Mouse (Mus musculus) limb, embryonic 15.5 days (tissue): ENCODE results near the gene Pigl. TPM values are rescaled to one million over a fixed set of nuclear protein-coding genes. Genes with fewer than 3 reads are reported as not detected.
"Not testable (repeated sequence)": the region's sequence is repeated elsewhere in the genome, so short reads cannot be mapped to it uniquely, and the experiment has no call there.

Source experiments
- ATAC-seq: fragments of 200-750 bp; cut with Nextera tagmentation; 2 replicates; pipeline ENCODE4 v1.8.0; 2017; ENCODE audit warnings: low read depth, moderate TSS enrichment; ENCODE audit not compliant: insufficient number of reproducible peaks, low FRiP score, low TSS enrichment
- H3K27ac ChIP-seq: fragments of 300-500 bp; sonication (generic); 2 replicates; pipeline ENCODE4 v1.5.1; 2015; ENCODE audit warnings: moderate library complexity, mild to moderate bottlenecking, inconsistent platforms
- H3K27me3 ChIP-seq: fragments of 300-500 bp; sonication (generic); 2 replicates; pipeline ENCODE4 v1.6.1; 2015; ENCODE audit warnings: inconsistent platforms
- H3K36me3 ChIP-seq: fragments of 300-500 bp; sonication (generic); 2 replicates; pipeline ENCODE4 v1.6.1; 2015; ENCODE audit warnings: inconsistent platforms
- H3K4me1 ChIP-seq: fragments of 300-500 bp; sonication (generic); 2 replicates; pipeline ENCODE4 v1.6.1; 2015; ENCODE audit warnings: inconsistent platforms
- H3K4me2 ChIP-seq: fragments of 300-500 bp; sonication (generic); 2 replicates; pipeline ENCODE4 v1.6.1; 2015; ENCODE audit warnings: mild to moderate bottlenecking, inconsistent platforms
- H3K4me3 ChIP-seq: fragments of 300-500 bp; sonication (generic); 2 replicates; pipeline ENCODE4 v1.5.1; 2015; ENCODE audit warnings: mild to moderate bottlenecking, inconsistent platforms
- H3K9ac ChIP-seq: fragments of 300-500 bp; sonication (generic); 2 replicates; pipeline ENCODE4 v1.6.1; 2015; ENCODE audit warnings: inconsistent platforms
- H3K9me3 ChIP-seq: fragments of 300-500 bp; sonication (generic); 2 replicates; pipeline ENCODE4 v1.6.1; 2016; ENCODE audit warnings: inconsistent platforms
- WGBS: fragments of 180-500 bp; shearing (Covaris S2); methylation state at CpG from one replicate; pipeline ENCODE4 v1.1.7; 2015; 5-methylcytosine and 5-hydroxymethylcytosine counted together
- polyA plus RNA-seq: library from polyadenylated mRNA; unstranded; fragments of >200 nt; fragmentation: Nextera tagmentation; extraction: Ambion mirVana; gene quantifications from 2 replicates; pipeline ENCODE4 v1.2.1, GENCODE M21; 2015

Pigl gene
- polyA plus RNA-seq, 1 experiment from 2014 or later: 7.3 TPM

DNA sequence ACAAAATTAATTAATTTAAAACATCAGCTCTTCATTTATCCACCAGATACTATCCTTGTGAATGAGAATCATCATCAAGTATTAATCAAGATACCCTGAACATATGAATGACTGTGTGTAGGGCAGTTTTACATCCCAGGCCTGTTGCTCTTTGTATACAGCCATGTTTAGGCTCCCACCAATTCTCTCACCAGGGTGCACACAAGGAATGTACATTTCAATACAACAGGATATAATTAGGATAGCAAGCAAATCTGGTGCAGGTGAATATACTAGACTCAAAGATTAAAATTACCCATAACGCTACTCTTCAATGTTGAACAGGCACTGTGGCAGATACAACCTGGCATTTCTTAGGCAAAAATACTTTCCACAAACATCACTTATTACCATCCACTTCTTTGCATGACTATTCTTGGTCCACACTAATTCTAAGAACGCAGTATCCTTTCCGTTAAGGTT is 2.2 kb upstream of the Pigl start:
- 7% methylated on average over 3 of the region's 3 CpGs for WGBS
- H3K4me2 ChIP-seq: peak overlapping the region; percentile 62
- H3K4me1 ChIP-seq: peaks cover 14% of the 10 kb centered on the region
- H3K9ac ChIP-seq: 0 out of 2 replicates have a peak overlapping the region, but pooled peaks have one; percentile 20
- no peaks in the 10 kb centered on the region for H3K9me3 ChIP-seq
- H3K27me3 ChIP-seq: no peaks in the 10 kb centered on the region
- ATAC-seq: no peak
- no peak overlapping the region for H3K27ac ChIP-seq
- peak overlapping the region; percentile 92 for H3K4me3 ChIP-seq
- 0 out of 2 replicates have a peak, but pooled peaks cover 3% of the 10 kb centered on the region for H3K36me3 ChIP-seq

DNA sequence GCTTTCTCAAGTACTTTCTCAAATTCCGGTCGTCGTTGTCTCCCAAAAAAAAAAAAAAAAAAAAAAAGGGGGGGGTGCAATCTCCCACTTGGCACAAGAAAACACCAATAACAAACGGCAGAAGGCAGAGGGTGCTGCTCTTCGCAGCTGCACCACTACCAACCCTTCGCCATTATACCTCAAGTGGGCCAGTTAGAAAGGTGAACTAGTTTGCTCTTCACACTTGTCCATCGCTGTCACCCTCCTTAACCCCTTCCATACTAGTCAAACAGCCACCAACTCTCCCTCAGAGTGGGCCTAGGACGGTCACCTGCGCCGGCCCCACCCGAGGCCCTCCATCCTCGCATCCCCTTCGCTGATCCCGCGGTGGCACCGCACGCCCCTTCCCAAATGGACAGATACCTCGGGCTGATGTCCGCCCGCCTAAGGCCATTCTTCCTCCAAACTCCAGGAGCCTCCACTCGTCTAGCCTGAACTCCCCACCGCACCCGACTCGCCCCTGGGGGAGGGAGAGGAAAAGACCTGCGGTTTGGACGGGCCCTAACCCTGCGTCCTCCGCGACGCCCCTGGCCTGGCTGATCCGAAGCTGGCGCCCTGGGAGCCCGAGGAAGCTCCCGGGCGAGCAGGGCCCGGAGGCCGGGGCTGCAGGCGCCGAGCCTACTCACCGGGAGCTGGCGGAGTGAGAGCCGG is 1.6 kb upstream of the Pigl start:
- ATAC-seq: peak; percentile 63
- peak overlapping the region; percentile 92 for H3K4me3 ChIP-seq
- peak overlapping the region; percentile 99 for H3K9ac ChIP-seq
- H3K4me2 ChIP-seq: peak overlapping the region; percentile 62
- peaks cover 14% of the 10 kb centered on the region for H3K4me1 ChIP-seq
- H3K27me3 ChIP-seq: no peaks in the 10 kb centered on the region
- H3K36me3 ChIP-seq: 0 out of 2 replicates have a peak, but pooled peaks cover 3% of the 10 kb centered on the region
- no peaks in the 10 kb centered on the region for H3K9me3 ChIP-seq
- H3K27ac ChIP-seq: peak overlapping the region; percentile 97
- under 1% methylated on average over 40 of the region's 42 CpGs for WGBS

DNA sequence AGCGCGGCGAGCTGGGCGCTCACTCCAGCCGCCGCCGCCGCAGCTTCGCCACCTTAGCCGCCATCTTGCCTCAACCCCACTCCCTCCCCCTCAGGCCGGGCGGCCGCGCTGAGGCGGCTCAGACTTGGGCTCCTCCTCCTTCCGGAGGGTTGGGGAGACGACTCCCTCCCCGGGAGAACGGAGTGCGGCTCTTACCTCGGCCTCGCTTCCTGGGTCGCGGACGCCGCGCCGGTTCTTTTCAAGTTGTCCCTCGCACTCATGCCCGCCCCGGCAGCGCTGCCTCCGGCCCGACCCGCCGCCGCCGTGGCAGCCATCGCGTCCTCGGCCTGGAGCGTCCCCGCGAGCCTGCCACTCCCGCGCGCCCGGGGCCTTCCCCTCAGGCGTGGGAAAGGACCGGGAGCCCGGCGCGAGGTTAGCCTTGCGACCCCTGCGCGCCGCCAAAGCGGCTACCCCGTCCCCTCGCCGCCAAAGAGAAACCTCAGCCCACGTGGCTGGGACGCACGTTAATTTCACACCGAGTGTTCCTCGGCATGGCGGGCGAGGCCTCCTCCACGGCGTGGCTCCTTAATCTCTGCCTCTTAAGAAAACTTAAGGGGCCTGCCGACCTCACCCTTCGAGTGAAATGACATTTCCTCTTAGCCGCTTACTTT is 894 bp upstream of the Pigl start:
- Histone ChIP-seq H3K36me3 (0 out of 2 replicates have a peak, but pooled peaks cover 3% of the 10 kb centered on the region), H3K4me1 (peaks cover 14% of the 10 kb centered on the region), H3K9me3 (no peaks in the 10 kb centered on the region), H3K9ac (peak overlapping the region; percentile 99), H3K4me3 (peak overlapping the region; percentile 92), H3K4me2 (peak overlapping the region; percentile 62), H3K27me3 (no peaks in the 10 kb centered on the region), H3K27ac (peak overlapping the region; percentile 97)
- under 1% methylated on average over 43 of the region's 73 CpGs for WGBS
- peak; percentile 93 for ATAC-seq

DNA sequence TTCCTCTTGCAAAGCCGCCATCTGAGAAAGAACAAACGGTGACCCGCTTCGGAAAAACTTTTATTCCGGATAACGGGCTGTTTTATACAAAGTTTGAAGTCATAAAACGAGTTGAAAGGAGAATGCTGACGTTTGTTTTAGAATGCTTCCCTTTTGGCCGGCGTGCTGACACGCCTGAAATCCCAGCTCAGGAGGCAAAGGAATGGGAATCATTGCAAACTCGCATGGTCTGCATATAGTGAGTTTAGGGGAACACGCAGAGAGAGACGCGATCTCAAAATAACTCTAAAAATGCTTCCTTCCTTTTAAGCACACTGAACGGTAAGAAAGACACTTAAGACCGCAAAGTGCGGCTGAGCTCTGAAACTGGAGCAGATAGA is 379 bp upstream of the Pigl start:
- Histone ChIP-seq H3K4me2 (peak overlapping the region; percentile 62), H3K4me3 (peak overlapping the region; percentile 92), H3K27ac (peak overlapping the region; percentile 97), H3K9me3 (no peaks in the 10 kb centered on the region), H3K9ac (peak overlapping the region; percentile 99), H3K4me1 (peaks cover 14% of the 10 kb centered on the region), H3K36me3 (0 out of 2 replicates have a peak, but pooled peaks cover 3% of the 10 kb centered on the region), H3K27me3 (no peaks in the 10 kb centered on the region)
- 0% methylated on average over 18 of the region's 18 CpGs for WGBS
- ATAC-seq: no peak

DNA sequence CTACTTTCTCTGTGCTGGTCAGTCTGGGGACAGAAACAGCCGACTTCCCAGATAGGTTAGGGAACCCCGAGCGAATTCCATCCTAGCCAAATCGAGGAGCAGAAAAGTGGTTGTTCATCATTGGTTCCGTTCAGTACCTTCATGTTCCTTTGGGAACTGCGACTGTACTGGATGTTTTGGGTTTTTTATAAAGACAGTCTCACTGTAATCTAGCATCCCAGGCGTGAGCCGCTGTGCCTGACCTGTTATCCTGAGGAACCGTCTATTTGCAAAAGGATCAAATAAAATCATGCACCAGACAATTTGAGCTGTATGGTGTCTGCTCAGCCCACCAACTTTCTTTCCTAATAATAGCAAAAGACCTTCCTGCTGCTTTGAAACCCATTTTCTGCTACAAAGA is 520 bp downstream of the Pigl start:
- peak overlapping the region; percentile 62 for H3K4me2 ChIP-seq
- H3K9ac ChIP-seq: peak overlapping the region; percentile 99
- H3K4me1 ChIP-seq: peaks cover 14% of the 10 kb centered on the region
- peak overlapping the region; percentile 97 for H3K27ac ChIP-seq
- WGBS: 1% methylated on average over 9 of the region's 9 CpGs
- no peaks in the 10 kb centered on the region for H3K27me3 ChIP-seq
- H3K4me3 ChIP-seq: peak overlapping the region; percentile 92
- no peak for ATAC-seq
- H3K36me3 ChIP-seq: no peaks in the 10 kb centered on the region
- H3K9me3 ChIP-seq: no peaks in the 10 kb centered on the region

DNA sequence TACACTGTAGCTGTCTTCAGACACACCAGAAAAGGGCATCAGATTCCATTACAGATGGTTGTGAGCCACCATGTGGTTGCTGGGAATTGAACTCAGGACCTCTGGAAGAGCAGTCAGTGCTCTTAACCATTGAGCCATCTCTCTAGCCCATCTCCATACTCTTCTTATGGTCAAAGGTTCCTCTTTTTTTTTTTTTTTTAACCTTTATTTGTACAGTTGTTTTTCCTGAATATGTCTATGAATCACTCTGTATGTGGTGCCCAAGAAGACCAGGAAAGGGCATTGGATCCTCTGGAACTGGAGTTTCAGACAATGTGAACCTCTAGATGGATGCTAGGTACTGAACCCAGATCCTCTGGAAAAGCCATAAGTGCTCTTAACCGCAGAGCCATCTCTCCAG is 4.3 kb downstream of the Pigl start:
- H3K9ac ChIP-seq: not testable (repeated sequence)

DNA sequence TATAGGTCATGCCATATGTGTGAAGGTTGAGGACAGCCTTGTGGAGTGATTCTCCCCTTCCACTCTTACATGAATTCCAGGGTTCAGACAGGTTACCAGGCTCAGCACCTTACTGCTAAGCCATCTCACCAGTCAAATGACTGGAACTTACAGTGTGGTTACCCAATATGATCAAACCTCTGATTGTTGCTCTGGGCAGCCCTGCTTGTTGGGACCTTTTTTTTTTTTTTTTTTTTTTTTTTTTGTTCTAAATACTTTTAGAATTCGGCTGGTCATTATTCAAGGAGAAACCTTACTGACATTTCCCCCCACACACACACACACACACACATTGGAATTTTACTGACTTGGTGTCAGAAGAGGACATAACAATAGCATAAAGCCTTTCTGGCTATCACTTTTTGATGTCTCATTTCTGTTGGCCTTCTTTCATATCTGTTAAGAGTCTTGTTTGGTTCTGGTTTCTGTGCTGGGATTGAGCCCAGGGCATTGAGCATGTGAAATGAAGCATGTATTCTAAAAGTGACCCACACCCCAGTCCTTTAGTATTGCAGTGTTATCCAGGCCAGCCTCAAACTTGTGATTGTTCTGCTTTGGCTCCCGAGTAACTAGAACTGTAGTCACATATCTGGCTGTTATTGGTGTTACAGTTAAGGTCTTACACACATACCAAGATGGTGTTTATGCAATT is 5.1 kb downstream of the Pigl start:
- H3K4me1 ChIP-seq: peaks cover 7% of the 10 kb centered on the region
- no peak overlapping the region for H3K9ac ChIP-seq
- ATAC-seq: no peak
- H3K36me3 ChIP-seq: no peaks in the 10 kb centered on the region
- H3K27me3 ChIP-seq: no peaks in the 10 kb centered on the region
- H3K27ac ChIP-seq: no peak overlapping the region
- H3K9me3 ChIP-seq: no peaks in the 10 kb centered on the region
- 95% methylated on average over 2 of the region's 2 CpGs for whole genome bisulfite sequencing
- no peak overlapping the region for H3K4me3 ChIP-seq
- H3K4me2 ChIP-seq: no peak overlapping the region

More for the DNA sequence above, 4.3 kb downstream of the Pigl start:
- not testable (repeated sequence) for H3K27me3 ChIP-seq, H3K36me3 ChIP-seq, H3K4me2 ChIP-seq, H3K4me3 ChIP-seq, H3K4me1 ChIP-seq, ATAC-seq, H3K27ac ChIP-seq, H3K9me3 ChIP-seq
- WGBS: 89% methylated on average over 1 of the region's 1 CpGs

DNA sequence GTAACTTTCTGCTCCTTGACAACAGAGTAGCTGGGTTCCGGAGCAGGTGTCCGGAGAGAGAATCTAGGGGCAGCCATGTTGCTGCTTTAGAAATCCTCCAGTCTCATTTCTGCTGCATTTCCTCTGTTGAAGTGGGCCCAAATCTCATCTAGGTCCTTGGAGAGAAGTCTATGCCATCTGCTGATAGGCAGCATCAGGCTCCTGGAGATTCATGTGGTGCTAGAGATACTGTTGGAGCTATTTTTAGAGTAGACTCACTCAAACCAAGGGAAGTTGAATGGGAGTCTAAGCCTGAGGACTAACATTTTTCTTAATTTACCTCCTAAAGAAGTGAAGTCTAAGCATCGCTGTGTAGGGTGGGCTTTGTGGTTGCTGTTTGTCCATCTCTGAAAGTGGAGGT is 6.4 kb downstream of the Pigl start:
- Histone ChIP-seq H3K27me3 (no peaks in the 10 kb centered on the region), H3K27ac (no peak overlapping the region), H3K4me3 (no peak overlapping the region), H3K4me2 (no peak overlapping the region), H3K9ac (no peak overlapping the region), H3K9me3 (no peaks in the 10 kb centered on the region), H3K36me3 (no peaks in the 10 kb centered on the region), H3K4me1 (no peaks in the 10 kb centered on the region)
- 97% methylated on average over 3 of the region's 3 CpGs for WGBS
- no peak for ATAC-seq

DNA sequence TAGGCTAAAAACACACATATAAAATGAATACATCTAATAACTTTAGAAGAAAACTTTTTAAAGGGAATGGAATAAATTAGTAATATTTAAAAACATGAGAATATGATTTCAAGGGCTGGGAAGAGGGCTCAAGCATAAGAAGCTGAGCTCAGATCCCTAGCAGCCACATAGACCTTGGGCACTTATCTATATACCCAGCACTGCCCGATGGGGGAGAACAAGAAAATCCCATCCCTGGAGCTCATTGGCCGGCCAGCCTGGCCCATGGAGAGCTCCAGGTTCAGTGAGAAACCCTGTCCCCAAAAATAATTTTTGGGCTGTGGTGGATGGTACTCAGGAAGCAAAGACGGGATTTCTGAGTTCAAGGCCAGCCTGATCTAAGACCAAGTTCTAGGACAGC is 7.6 kb downstream of the Pigl start:
- no peaks in the 10 kb centered on the region for H3K27me3 ChIP-seq
- no peak for ATAC-seq
- H3K4me1 ChIP-seq: no peaks in the 10 kb centered on the region
- H3K4me2 ChIP-seq: no peak overlapping the region
- H3K4me3 ChIP-seq: no peak overlapping the region
- H3K27ac ChIP-seq: no peak overlapping the region
- WGBS: 88% methylated on average over 3 of the region's 3 CpGs
- no peaks in the 10 kb centered on the region for H3K9me3 ChIP-seq
- no peak overlapping the region for H3K9ac ChIP-seq
- H3K36me3 ChIP-seq: no peaks in the 10 kb centered on the region

DNA sequence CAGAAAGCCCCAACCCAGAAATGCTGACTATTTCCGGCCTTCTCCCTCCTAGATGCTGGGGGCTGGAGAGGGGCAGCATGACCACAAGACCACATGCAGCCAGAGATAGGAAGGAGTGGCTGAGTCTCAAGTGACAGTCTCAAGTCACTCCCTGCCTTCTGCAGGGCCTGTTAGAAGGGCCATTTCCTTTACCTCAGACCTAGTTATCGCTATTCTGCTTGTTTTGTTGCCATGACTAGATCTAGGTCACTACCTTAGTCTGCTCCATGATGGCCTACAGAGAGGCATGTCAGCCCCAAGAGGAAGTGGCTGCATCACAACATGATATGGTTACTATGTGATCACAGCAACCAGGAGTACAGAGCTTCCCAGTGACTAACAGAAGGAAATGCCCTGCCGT is 8.3 kb downstream of the Pigl start:
- H3K27ac ChIP-seq: no peak overlapping the region
- no peak overlapping the region for H3K9ac ChIP-seq
- H3K4me3 ChIP-seq: no peak overlapping the region
- no peaks in the 10 kb centered on the region for H3K27me3 ChIP-seq
- 85% methylated on average over 3 of the region's 3 CpGs for WGBS
- no peak overlapping the region for H3K4me2 ChIP-seq
- no peaks in the 10 kb centered on the region for H3K9me3 ChIP-seq
- no peak for ATAC-seq
- no peaks in the 10 kb centered on the region for H3K4me1 ChIP-seq
- no peaks in the 10 kb centered on the region for H3K36me3 ChIP-seq

DNA sequence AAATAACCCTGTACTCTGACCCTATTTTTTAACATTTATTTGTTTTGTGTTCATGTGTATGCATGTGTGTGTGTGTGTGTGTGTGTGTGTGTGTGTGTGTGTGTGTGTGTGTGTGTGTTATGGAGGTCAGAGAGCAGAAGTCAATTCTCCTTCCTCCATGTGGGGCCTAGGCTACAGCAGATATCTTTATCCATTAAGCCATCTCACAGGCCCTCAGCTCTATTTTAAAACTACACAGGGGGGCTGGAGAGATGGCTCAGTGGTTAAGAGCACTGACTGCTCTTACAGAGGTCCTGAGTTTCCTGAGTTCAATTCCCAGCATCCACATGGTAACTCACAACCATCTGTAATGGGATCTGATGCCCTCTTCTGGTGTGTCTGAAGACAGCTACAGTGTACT is 9.0 kb downstream of the Pigl start:
- H3K27me3 ChIP-seq, H3K27ac ChIP-seq, H3K9me3 ChIP-seq, H3K4me2 ChIP-seq, H3K4me1 ChIP-seq, H3K9ac ChIP-seq, ATAC-seq, H3K36me3 ChIP-seq, H3K4me3 ChIP-seq: not testable (repeated sequence)

DNA sequence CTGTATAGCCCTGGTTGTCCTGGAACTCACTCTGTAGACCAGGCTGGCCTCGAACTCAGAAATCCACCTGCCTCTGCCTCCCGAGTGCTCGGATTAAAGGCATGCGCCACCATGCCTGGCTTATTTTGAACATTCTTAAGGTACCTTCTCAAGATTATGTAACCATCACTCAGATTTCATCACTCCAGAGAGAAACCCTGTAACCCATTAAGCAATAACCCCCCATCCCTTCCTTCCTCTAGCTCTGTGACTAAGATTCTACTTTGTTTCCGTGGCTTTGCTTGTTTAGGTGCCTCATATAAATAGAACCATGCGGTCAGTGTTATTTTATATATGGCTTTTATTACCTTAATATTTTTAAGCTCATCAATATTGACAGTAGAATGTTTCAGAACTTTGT is 12.2 kb downstream of the Pigl start:
- H3K9me3 ChIP-seq: no peaks in the 10 kb centered on the region
- no peak overlapping the region for H3K9ac ChIP-seq
- 82% methylated on average over 6 of the region's 6 CpGs for WGBS
- no peaks in the 10 kb centered on the region for H3K4me1 ChIP-seq
- H3K27me3 ChIP-seq: no peaks in the 10 kb centered on the region
- H3K27ac ChIP-seq: no peak overlapping the region
- H3K4me3 ChIP-seq: no peak overlapping the region
- H3K4me2 ChIP-seq: no peak overlapping the region
- H3K36me3 ChIP-seq: no peaks in the 10 kb centered on the region
- no peak for ATAC-seq
